Mouse (Mus musculus) layer of hippocampus, adult 18-20 months (tissue): ENCODE data around the gene Cops7a. TPM values are rescaled to one million over a fixed set of nuclear protein-coding genes. Genes with fewer than 3 reads are reported as not detected.

Experiments used
- DNase-seq, 2 experiments: peaks; one replicate each; pipeline ENCODE4 v3.0.0; 2022; ENCODE audit warnings: low spot score in 2 of 2
- total RNA-seq, 2 experiments: library from RNA; stranded (reverse); gene quantifications; 2 replicates each; pipeline ENCODE4 v1.2.3; 2021

The Cops7a gene
- total RNA-seq, 2 experiments from 2014 or later, result 154 to 161 TPM

DNA sequence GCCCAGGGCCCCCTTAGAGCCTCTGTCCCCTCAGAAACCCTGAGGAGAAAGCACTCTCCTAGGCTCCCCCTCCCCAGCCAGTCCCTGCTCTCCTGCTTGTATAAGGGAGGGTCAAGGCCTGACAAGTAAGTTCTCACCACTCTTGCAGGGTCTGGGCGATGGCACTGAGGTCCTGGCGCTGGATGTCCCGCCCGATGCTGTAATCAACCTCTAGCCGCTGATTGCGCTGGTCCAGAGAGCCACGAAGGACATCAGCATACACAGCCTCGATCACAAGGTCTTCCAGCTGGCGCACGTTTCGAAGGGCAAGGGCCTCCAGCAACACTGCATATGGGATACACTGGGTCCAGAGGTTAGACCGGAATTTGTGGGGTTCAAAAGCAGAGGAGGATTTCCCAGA lies 4.3 kb downstream of the Cops7a start:
- DNase-seq, result no peak

DNA sequence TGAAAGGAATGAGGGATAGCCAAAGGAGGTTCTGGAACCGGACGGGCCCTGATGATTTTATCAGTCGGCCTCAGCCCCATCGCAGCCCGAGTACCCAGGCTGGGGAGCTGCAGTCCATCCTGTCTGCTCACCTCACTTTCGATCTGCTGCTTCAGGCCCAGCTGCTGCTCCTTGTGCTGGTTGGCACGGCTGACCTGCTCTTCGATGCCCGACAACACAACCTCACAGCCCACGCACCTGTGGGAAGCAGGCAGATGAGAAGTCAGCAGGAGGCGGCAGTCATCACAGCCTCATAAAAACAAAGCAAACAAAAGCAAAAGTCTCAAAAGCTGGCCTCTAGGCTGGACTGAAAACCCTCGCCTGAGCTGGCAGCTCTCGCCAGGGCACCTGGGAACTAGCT lies 5.4 kb downstream of the Cops7a start:
- no peak for DNase-seq

DNA sequence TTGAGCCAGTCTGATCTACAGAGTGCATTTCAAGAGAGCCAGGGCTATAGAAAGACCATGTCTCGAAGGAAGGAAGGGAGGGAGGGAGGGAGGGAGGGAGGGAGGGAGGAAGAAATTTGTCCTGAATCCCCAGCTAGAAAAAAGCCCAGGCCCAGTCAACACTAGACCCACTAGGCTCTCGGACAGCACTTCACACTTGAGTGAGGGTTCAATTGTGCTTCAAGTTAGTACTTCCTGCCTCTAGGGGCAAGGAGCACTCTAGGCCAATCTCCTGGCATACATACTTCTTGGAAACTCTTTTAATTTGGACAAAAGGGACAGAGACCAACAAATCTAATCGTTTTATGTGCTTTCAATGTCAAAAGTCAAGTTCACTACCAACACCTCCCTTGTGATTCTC lies 7.2 kb downstream of the Cops7a start:
- no peak for DNase-seq

DNA sequence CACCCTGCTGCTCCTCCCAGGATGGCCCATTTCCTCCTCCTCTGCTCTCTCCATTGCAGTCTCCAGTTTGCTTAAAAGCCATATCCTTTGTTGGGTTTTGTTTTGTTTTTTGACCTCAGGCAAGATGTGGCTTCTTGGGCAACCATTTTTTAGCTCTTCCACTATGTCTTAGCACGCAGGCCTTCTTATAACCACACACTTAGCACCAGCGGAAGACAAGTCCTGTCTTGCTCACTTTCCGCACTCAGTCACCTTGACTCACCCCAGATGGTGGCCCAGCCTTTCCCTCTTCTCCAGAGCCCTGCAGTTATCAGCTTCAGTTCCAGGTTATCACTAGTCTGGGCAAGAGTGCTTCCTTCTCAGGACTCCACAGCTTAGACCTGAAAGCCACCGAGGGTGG lies 10.1 kb downstream of the Cops7a start:
- no peak for DNase-seq

DNA sequence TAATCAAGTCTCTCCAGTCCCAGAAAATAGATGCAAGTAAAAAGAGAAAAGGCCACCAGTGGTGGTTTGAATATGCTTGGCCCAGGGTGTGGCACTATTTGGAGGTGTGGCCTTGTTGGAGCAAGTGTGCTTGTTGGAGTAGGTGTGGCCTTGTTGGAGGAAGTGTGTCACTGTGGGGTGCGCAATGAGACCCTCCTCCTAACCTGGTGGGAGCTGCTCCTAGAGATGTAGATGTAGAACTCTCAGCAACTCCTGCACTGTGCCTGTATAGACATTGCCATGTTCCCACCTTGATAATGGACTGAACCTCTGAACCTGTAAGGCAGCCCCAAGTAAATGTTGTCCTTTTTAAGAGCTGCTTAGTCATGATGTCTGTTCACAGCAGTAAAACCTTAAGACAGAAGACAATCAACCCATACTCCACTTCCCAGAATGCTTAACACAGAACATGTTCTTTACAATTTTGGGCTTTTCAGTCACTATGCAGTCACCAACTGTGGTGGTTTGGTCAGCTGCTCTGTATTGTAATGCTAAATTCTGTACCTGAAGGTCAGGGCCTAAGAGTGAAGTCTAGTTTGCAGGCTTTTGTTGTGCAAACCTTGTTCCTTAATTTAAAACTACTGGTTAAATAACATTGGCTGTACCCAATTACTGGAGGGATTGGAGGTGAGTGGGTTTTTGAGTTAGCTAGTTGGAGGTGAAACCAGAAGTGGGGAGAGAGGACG lies 11.2 kb downstream of the Cops7a start:
- no peak for DNase-seq

DNA sequence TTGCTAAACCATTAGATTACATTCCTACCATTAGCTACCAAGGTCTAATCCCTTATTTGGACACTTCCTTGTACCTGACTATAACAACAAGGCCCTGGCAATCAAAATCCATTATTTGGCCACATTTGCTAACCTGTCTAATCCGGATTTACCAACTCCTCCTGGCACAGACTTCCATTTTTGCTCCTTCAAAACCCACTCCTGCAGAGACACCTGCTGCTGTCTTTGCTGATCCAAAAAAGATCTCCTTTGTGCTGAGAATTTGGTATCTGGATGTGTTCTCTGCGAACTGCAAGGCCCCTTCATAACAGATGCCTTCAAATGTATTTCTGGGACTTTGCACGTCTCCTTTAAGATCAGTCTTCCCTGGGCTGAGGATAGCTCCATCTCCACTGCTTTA lies 21.8 kb downstream of the Cops7a start:
- no peak for DNase-seq

DNA sequence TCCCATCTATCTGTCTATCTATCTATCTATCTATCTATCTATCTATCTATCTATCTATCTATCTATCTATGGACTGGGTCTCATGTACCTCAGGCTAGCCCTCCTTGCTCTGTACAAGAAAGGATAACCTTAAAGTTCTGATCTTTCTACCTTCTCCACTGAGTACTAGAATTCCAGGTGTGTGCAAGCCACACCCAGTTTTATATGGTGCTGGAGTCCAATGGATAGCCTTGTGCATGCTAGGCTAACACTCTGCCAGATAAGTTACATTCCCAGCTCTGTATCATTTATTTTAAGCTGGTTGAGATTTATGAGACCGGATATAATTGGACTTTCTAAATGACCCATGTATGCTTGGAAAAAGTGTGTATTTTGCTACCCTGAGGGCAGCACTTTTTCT lies 23.7 kb downstream of the Cops7a start:
- no peak for DNase-seq

DNA sequence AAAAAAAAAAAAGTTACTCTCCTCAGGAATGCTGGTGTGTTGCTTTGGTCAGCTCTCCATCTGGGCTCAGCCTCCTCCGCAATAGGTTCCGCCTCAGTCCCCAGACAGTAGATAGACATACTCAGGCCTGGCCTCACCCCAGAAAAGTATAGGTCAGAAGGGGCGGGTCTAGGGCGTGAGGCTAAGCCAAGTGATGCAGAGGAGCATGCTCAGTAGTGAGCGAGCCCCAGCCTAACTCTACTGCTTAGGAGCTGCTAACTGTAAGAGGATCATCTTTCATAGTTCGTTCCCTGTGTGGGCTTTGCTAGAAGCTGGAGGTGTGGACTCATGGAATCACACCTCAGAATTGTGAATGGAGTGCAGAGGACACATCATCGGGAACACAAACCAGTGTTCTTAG lies 26.8 kb downstream of the Cops7a start:
- no peak for DNase-seq

DNA sequence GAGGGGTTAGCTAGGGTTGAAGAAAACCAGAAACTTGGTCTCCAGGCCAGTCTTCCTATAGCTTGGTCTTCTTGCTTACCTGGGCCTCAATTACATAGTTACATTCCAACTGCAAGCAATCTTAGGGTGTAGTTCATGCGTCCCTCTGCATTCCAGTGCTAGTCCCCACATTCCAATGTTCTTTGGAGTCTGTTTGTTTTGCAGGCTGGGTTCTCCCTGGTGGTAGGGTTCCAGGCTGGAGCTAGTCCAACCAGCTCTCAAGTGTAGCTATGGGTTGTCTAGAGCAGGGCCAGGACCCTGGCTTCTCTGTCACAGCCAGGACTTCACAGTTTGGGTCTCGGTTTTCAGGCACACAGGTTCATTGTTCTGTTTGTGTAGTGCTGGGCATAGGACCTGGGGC lies 27.8 kb downstream of the Cops7a start:
- DNase-seq, result no peak

DNA sequence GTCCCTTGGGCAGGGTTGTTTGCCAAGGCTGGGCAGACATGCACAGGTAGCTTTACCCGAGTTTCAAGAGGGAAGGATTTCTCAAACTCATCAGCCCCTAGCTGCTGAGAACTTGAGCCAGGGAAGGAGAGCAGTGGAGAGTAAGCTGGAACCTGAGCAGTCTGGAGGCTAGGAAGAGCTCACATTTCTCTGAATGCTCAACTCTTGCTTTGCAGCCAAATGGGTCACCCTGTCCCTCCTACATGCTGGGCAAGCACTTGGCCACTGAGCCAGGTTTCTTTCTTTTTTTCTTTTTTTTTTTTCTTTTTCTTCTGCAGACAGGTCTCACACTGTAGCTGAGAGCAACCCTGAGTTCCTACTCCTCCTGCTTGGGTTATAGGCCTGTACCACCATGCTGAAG lies 28.7 kb downstream of the Cops7a start:
- no peak for DNase-seq

DNA sequence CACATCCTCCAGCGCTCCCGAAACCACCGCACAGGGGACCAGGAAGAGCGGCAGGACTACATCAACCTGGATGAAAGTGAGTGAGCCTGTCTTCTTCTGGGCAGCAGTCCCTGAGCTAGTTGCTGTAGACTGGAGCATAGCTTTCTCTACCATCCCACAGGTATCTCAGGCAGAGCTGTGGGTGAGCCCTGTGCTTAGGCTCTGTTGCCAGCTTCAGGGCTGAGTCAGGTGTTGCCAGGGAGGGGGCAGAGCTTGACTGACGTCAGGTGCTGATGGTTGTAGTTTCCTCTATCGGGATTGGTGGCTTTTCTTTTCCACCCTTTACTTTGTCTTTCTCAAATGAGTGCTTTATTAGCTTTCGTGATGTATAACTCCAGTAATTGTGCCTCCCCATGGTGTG lies 30.7 kb downstream of the Cops7a start:
- DNase-seq, result no peak

DNA sequence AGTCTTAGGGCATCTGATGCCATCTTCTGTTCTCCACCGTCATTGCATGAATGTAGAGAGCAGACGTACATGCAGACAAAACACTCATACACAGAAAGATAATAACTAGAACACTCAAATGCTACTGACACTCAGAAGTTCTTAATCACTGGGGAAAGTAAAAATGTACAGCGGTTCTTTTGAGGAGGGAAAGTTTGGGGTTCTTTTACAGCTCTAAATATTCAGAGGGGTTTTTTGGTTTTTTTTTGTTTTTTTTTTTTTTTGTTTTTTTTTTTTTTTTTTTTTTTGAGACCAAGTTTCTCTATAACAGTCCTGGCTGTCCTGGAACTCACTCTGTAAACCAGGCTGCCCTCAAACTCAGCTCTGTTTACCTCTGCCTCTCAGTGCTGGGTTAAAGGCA lies 32.2 kb downstream of the Cops7a start:
- no peak for DNase-seq

DNA sequence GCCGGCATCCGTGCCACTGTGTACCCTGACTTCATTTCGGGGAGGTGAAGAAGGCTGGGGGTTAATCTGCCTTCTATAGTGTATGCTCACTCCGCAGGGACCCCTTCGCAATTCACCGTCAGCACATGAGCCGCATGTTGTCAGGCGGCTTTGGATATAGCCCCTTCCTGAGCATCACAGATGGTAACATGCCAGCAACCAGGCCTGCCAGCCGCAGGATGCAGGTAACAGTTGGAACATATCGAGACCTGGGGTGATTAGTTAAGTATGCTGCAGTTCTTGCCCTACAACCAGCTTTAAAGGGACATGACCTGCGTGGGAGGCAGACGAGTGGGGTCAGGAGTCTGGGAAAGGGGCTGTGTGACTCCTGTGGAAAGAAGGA lies 33.0 kb downstream of the Cops7a start:
- no peak for DNase-seq

DNA sequence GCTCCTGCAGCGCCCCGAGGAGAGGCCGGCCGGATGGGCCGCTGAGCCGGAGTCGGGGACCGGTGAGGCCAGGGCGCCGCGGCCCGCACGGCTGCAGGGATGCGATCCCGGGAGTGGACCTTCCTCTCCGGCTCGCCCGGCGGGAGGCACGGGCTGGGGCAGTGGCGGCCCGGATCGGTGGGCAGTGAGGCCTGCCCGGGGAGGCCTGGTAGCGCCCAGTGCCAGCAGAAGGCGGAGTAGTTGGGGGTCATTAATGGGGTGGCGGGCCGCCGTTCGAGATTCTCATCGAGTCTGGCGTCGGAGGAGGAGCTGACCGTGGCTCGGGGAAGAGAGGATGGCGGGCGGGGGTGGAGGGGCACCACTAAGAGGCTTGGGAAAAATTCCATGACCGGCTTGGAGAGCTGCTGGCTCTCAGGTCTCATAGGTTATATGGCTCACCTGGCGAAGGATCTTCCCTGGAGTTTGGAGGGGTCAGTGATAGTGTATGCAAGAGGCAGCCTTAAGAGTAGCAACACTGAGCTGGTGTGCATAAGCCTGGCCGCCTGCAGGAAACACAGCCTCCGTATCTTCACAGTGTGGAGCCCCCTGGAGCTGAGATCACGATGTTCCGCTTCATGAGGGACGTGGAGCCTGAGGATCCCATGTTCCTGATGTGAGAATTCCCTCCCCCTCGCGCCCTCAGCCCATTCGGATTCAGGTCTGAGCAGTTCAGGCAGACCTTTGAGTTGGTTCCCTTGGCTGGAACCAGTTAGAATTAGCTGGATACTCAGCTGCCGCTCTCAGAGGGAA lies 33.6 kb downstream of the Cops7a start:
- peak; percentile 43 to 74 for DNase-seq

DNA sequence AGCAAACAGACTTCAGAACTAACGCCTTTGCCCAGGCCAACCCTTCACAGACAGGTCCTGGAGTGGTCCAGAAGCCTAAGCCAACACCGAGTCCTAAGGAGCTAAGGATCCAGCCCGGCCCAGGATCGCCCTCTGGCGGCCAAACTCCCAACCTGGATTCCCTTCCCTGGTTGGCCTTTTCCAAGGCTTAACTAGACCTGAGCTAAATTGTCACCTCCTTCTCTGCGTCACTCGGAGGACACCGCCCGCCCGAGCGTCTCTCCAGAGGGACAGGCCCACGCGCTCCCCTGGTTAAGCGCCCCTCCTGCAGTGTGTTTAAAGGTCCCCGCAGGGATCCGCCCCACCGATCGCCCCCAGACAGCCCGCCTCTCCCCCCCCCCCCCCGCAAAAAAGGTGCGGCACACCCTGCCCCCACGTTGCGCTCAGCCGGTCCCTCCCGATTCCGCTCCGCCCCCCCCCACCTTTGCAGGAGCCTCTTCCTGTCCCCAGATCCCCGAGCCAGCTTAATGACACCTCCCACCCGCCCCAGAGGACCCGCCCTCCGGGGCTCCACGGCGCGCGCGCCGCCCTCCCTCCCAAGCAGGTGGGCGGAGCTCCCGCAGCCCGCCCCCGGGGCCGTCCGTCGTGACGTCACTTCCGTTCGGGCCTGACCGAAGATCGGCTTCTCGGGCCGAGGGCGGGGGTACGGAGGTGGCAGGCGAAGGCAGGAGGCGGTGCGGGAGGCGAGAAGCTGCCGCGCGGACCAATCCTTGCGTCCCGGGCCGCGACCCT lies 34.4 kb downstream of the Cops7a start, which contains the start of gene Mlf2:
Mlf2 (plus strand) TSS at position 633 of the 771 bp plus-strand sequence.
- peak; percentile 96 to 99 for DNase-seq

DNA sequence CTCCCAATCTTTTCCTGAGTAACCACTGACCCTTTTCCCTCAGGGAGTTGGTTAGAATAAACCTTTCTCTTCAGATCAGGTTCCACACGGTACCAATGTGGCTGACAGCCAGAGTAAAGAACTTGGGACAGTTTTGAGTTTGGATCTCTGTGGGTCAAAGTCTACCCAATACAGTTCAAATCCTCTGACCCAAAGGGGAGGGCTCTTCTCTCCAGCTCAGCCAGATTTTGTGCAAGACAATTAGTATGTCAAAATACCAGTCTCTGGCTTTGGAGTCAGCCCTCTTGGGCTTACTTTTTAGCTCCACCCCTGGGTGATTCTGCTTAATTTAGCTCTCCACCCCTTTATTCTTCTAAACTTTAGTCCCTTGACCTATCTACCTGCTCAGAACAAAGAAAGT lies 35.1 kb downstream of the Cops7a start:
- no peak for DNase-seq

DNA sequence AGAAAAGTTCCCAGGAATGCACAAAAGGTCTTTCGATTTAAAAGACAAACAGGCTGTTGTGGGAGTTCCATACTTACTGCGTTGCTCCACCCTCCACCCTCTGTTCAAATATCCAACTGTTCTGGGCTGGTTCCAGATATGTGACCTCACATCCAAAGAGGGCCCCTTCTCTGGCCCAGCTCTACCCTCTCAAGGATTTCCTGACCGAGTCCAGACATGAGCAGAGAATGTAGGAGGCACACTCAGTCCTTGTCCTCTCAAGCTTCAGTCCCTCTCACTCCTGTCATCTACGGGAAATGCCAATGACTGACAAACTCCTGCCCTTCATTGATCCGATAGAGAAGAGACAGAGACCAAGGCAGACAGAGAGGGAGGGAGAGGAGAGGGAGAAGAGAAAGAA lies 39.4 kb downstream of the Cops7a start:
- no peak for DNase-seq

DNA sequence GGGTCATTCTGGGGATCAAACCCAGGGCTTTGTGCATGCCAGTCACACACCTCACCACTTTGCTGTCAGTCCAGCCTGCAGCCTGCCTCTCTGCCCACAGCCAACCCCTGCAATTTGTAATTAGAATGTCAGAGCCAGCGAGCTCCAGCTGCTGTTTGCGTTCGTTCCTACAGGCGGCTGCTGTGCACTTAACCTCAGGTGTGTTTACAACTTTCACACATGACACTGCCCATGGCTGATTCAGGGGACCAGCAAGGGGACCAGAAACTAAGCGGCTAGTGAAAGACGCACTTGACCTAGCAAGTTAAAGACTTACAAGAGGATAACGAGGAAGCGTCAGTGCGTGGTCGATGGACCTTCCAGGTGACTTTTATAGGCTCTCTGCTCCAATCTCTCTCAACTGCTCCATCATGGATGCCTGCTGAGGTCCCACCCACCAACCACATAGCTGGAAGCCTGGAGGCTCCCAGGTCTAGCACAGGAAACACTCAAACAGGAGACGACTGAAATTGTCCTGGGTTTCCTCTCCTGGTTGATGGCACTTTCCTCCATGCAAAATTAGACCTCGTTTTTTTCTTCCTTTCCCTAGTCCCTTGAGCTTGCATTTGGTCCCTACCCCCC lies 40.1 kb downstream of the Cops7a start:
- no peak for DNase-seq

DNA sequence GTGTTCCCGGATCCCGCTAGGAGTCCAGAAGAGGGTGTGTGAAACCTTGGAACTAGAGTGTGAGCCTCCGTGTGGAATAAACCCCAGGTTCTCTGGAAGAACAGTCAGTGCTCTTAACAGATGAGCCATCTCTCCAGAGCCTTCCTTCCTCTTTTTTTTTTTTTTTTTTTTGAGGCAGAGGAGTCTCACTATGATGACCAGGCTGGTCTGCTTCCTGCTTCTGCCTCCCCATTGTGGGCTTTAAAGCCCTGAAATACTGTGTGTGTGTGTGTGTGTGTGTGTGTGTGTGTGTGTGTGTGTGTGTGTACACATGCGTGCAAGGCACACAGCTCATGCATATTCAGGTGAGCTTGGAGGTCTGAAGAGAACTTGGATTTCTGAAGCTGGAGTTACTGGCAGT lies 43.8 kb downstream of the Cops7a start:
- DNase-seq, result no peak

DNA sequence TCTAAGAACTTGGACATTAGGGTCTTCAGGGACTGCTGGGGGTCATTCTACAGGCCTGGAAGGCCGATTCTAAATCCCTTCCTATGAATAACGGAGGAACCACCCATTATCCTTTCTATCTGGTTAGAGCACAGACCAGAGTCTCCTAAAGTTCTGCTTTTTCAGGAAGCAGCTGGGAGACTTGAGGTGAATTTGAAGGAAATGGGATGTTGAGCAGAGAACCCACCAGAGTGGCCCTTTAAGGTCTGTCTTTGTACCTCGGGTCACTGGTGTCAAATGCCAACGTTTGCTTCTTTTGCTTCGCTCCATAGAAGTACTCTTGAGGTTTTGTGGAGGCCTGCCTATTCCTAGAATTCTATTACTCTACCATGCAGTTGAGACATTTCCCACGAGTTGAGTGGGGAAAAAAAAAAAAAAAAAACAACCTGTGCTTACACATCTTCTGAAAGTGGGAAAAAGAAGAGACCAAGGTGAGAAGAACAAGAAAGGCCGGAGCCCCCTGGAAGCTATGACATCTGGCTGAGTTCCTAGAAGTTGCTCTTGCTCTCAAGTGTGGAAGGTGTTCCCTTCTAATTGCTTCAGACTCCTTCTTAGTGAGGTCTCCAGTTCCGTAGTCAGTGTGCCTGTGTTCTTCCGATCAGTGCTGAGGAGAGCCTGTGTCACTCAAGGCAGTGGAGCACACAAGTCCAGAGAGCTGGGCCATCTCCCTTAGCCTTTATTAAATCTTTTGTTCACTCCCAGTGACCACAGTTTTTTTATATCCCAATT lies 44.8 kb downstream of the Cops7a start:
- no peak for DNase-seq
